Mouse (Mus musculus): ENCODE measurements around the gene Anapc15-ps. TPM values are rescaled to one million over a fixed set of nuclear protein-coding genes. Genes with fewer than 3 reads are reported as not detected.
"Not testable (repeated sequence)": the region's sequence is repeated elsewhere in the genome, so short reads cannot be mapped to it uniquely, and the experiment has no call there.

Anapc15-ps gene
- polyA plus RNA-seq, 2 experiments, result not detected

GRCm38 (mm10) chr10:95634261-95634660 is 39.0 kb downstream of the Anapc15-ps start:
- Histone ChIP-seq H3K4me2 (ENCODE audit: low read depth) (no peak overlapping the region), H3K4me1 (replicated peaks; ENCODE audit: control insufficient read depth in 2 of 2, insufficient read depth in 2 of 2, low read length in 1 of 2) (peaks cover 16 to 26% of the 10 kb centered on the region in 2 experiments), H3K36me3 (replicated peaks; ENCODE audit: control insufficient read depth, insufficient read depth, low read depth) (no peaks in the 10 kb centered on the region), H3K9ac (replicated peaks) (no peak overlapping the region), H3K27me3 (ENCODE audit: control insufficient read depth, insufficient read depth, low read length) (no peaks in the 10 kb centered on the region), H3K27ac (no peak overlapping the region), H3K4me3 (ENCODE audit: insufficient read depth in 1 of 2, low read depth in 2 of 2, low read length in 2 of 2) (no peak overlapping the region), H3K9me3 (ENCODE audit: control insufficient read depth, low read length) (no peaks in the 10 kb centered on the region)
- no peak for TF ChIP-seq CTCF (IDR thresholded peaks at IDR 0.05; ENCODE audit: low read depth)
- TF ChIP-seq EP300 (IDR thresholded peaks at IDR 0.05; ENCODE audit: low read depth), result no peak
- ATAC-seq (ENCODE audit: insufficient read depth) (no peak), DNase-seq (ENCODE audit: low read depth in 3 of 3, low spot score in 3 of 3) (no peak)
- WGBS (ENCODE audit: insufficient replicate concordance), result 62% methylated on average over 9 of the region's 9 CpGs

- WGBS (ENCODE audit: insufficient replicate concordance), result 35% methylated on average over 2 of the region's 2 CpGs
- peak; percentile 90 for TF ChIP-seq EP300 (IDR thresholded peaks at IDR 0.05; ENCODE audit: low read depth)
- no peak for TF ChIP-seq CTCF (IDR thresholded peaks at IDR 0.05; ENCODE audit: low read depth)
- peak overlapping the region; percentile 49 for H3K4me2 ChIP-seq (ENCODE audit: low read depth)
- no peaks in the 10 kb centered on the region for H3K9me3 ChIP-seq (ENCODE audit: control insufficient read depth, low read length)
- peak; percentile 56 to 70 (median 67) for DNase-seq (ENCODE audit: low read depth in 3 of 3, low spot score in 3 of 3)
- H3K4me1 ChIP-seq (replicated peaks; ENCODE audit: control insufficient read depth in 2 of 2, insufficient read depth in 2 of 2, low read length in 1 of 2), result peaks cover 16 to 26% of the 10 kb centered on the region in 2 experiments
- H3K36me3 ChIP-seq (replicated peaks; ENCODE audit: control insufficient read depth, insufficient read depth, low read depth), result no peaks in the 10 kb centered on the region
- H3K27me3 ChIP-seq (ENCODE audit: control insufficient read depth, insufficient read depth, low read length), result no peaks in the 10 kb centered on the region
- peak; percentile 90 for ATAC-seq (ENCODE audit: insufficient read depth)
- H3K9ac ChIP-seq (replicated peaks), result no peak overlapping the region; the same call in 1 of the 2 replicates
- H3K4me3 ChIP-seq (ENCODE audit: insufficient read depth in 1 of 2, low read depth in 2 of 2, low read length in 2 of 2), result no peak overlapping the region
- peak overlapping the region; percentile 59 for H3K27ac ChIP-seq
Observed at GRCm38 (mm10) chr10:95631568-95631967, 41.7 kb downstream of the Anapc15-ps start.

- Histone ChIP-seq H3K4me1 (replicated peaks; ENCODE audit: control insufficient read depth in 2 of 2, insufficient read depth in 2 of 2, low read length in 1 of 2) (peaks cover 16 to 26% of the 10 kb centered on the region in 2 experiments), H3K9ac (replicated peaks) (peak overlapping the region; percentile 12; the same call in 1 of the 2 replicates), H3K27me3 (ENCODE audit: control insufficient read depth, insufficient read depth, low read length) (no peaks in the 10 kb centered on the region), H3K27ac (peak overlapping the region; percentile 57), H3K36me3 (replicated peaks; ENCODE audit: control insufficient read depth, insufficient read depth, low read depth) (no peaks in the 10 kb centered on the region), H3K4me2 (ENCODE audit: low read depth) (peak overlapping the region; percentile 49), H3K4me3 (ENCODE audit: insufficient read depth in 1 of 2, low read depth in 2 of 2, low read length in 2 of 2) (peak overlapping the region in 1 of 2 experiments; percentile 15; a peak in 1 of 4 replicates), H3K9me3 (ENCODE audit: control insufficient read depth, low read length) (no peaks in the 10 kb centered on the region)
- TF ChIP-seq EP300 (IDR thresholded peaks at IDR 0.05; ENCODE audit: low read depth) (no peak), CTCF (IDR thresholded peaks at IDR 0.05; ENCODE audit: low read depth) (no peak)
- WGBS (ENCODE audit: insufficient replicate concordance), result 61% methylated on average over 10 of the region's 10 CpGs
- ATAC-seq (ENCODE audit: insufficient read depth) (peak; percentile 32; the same call in 1 of the 2 replicates), DNase-seq (ENCODE audit: low read depth in 3 of 3, low spot score in 3 of 3) (no peak)
Observed at GRCm38 (mm10) chr10:95630726-95631345, 42.4 kb downstream of the Anapc15-ps start.

- ATAC-seq (ENCODE audit: insufficient read depth); H3K27me3 ChIP-seq (ENCODE audit: control insufficient read depth, insufficient read depth, low read length); H3K4me3 ChIP-seq (ENCODE audit: insufficient read depth in 1 of 2, low read depth in 2 of 2, low read length in 2 of 2); H3K27ac ChIP-seq; H3K9ac ChIP-seq (replicated peaks); DNase-seq (ENCODE audit: low read depth in 3 of 3, low spot score in 3 of 3); H3K9me3 ChIP-seq (ENCODE audit: control insufficient read depth, low read length); H3K4me2 ChIP-seq (ENCODE audit: low read depth); H3K36me3 ChIP-seq (replicated peaks; ENCODE audit: control insufficient read depth, insufficient read depth, low read depth): not testable (repeated sequence)
- H3K4me1 ChIP-seq (replicated peaks; ENCODE audit: control insufficient read depth in 2 of 2, insufficient read depth in 2 of 2, low read length in 1 of 2), result peaks cover 16 to 26% of the 10 kb centered on the region in 2 experiments
- WGBS (ENCODE audit: insufficient replicate concordance), result 64% methylated on average over 4 of the region's 4 CpGs
Observed at GRCm38 (mm10) chr10:95630166-95630565, 43.1 kb downstream of the Anapc15-ps start.

GRCm38 (mm10) chr10:95628338-95628737 is 44.9 kb downstream of the Anapc15-ps start:
- H3K9ac ChIP-seq (replicated peaks), result no peak overlapping the region
- TF ChIP-seq EP300 (IDR thresholded peaks at IDR 0.05; ENCODE audit: low read depth), result no peak
- no peak for TF ChIP-seq CTCF (IDR thresholded peaks at IDR 0.05; ENCODE audit: low read depth)
- H3K27ac ChIP-seq, result no peak overlapping the region
- DNase-seq (ENCODE audit: low read depth in 3 of 3, low spot score in 3 of 3) (no peak), ATAC-seq (ENCODE audit: insufficient read depth) (no peak)
- no peaks in the 10 kb centered on the region for H3K9me3 ChIP-seq (ENCODE audit: control insufficient read depth, low read length)
- no peaks in the 10 kb centered on the region for H3K36me3 ChIP-seq (replicated peaks; ENCODE audit: control insufficient read depth, insufficient read depth, low read depth)
- no peaks in the 10 kb centered on the region for H3K27me3 ChIP-seq (ENCODE audit: control insufficient read depth, insufficient read depth, low read length)
- peaks cover 16 to 28% of the 10 kb centered on the region in 2 experiments for H3K4me1 ChIP-seq (replicated peaks; ENCODE audit: control insufficient read depth in 2 of 2, insufficient read depth in 2 of 2, low read length in 1 of 2)
- no peak overlapping the region for H3K4me2 ChIP-seq (ENCODE audit: low read depth)
- WGBS (ENCODE audit: insufficient replicate concordance), result 59% methylated on average over 2 of the region's 2 CpGs
- H3K4me3 ChIP-seq (ENCODE audit: insufficient read depth in 1 of 2, low read depth in 2 of 2, low read length in 2 of 2), result no peak overlapping the region

Data from liver, embryonic 14.5 days (tissue).